9 mouse cellular contexts compared by ENCODE assay signal in the genomic region with DNA sequence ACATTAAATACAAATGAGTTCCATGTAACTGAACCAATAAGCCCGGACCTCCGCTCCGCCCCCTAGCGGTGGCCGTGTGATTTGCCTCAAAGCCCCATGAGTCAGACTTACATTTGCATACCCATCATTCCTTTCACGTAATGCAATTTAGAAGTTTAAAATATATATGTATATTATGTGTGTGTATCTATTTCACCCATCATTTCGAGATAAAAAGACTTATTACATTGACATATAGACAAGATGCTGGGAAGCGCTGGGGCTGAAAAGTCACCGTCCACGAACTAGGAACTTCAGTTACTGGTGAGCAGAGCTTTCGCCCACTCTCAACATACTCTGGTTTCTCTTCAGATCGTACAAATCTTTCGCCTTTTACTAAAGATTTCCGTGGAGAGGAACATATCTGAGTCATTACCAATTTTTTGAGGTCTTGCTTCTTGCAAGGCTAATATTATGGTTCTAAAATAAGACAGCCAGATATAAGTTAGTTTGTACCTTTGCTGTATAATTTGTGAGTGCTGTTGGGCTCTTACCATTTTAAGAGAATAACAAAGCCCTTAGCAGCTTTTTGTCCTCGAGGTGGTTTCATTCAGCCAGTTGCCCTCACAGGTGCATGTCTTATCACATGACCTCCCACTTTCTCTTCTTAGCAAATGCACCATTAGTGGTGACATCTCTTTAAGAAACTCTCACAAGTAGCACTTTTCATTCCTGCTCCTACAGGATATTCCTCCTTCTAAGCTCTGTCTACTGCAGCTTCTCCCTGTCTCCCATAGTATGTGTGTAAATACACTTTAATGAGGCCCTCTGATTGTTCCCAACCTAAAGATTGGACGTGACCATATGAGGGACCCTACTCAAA. TPM values are rescaled to one million over a fixed set of nuclear protein-coding genes. Genes with fewer than 3 reads are reported as not detected.
DNase-seq lines count a peak whose midpoint lies in the region; ATAC-seq and TF ChIP-seq lines count a peak whose summit lies in the region.
"Had no signal": no experiment of that assay in that cellular context is flagged by ENCODE, and none has a peak within 500 bp of the region (broad histone marks: within the 10 kb centered on the region; RNA-seq: fewer than 3 reads in every experiment).

No protein-coding gene starts in this region.

- H3K4me1 ChIP-seq in ES-E14 (ENCODE audit: control insufficient read depth in 2 of 2, insufficient read depth in 2 of 2, low read length in 2 of 2, poor library complexity in 1 of 2) = peaks cover 0 to 6% of the 10 kb centered on the region in 2 experiments; a peak in 1 of 4 replicates
- H3K4me1 ChIP-seq in lung, adult 2 months (ENCODE audit: control insufficient read depth, insufficient read depth, low read length) = no peaks in the 10 kb centered on the region
- no peaks in the 10 kb centered on the region for H3K4me1 ChIP-seq in hindbrain, embryonic 14.5 days (replicated peaks; ENCODE audit: control insufficient read depth, insufficient read depth, low read length)

- TF ChIP-seq POLR2A in lung, adult 2 months (IDR thresholded peaks at IDR 0.05; ENCODE audit: borderline replicate concordance, extremely low read depth, low read depth, low read length) = peak; percentile 22; the same call in 1 of the 2 replicates

- no peaks in the 10 kb centered on the region for H3K27me3 ChIP-seq in hindbrain, embryonic 14.5 days (ENCODE audit: control insufficient read depth, insufficient read depth, low read length)
- H3K27me3 ChIP-seq: hindbrain, embryonic 15.5 days had no signal

- peak; percentile 52 for DNase-seq in layer of hippocampus, adult 11-12 months (ENCODE audit: low spot score)
- no peak for DNase-seq in layer of hippocampus, postnatal 14 days (ENCODE audit: low spot score in 2 of 2)
- DNase-seq in ES-E14 (ENCODE audit: low read depth, low spot score) = peak; percentile 68
- DNase-seq in adrenal gland, postnatal 25 days = peak; percentile 47
- DNase-seq in heart, postnatal 4 days = peak; percentile 61
- DNase-seq in lung, adult 2 months = peak; percentile 49
- peak; percentile 56 to 75 for DNase-seq in spleen, postnatal 14 days (ENCODE audit: low spot score in 2 of 2)
- no peak for DNase-seq in hindbrain, embryonic 14.5 days (ENCODE audit: low spot score)

- in situ Hi-C loops in ES-E14 (cut with MboI; ENCODE audit: low sequenced_read_pairs in 2 of 2, unreplicated experiment in 2 of 2) = loop anchor here in 1 of 2 experiments (25.0 kb wide), 1 partner anchor 342 kb away; no protein-coding TSS in a partner anchor

- H3K27ac ChIP-seq in ES-E14 (ENCODE audit: insufficient read depth, low read depth, low read length, poor library complexity, severe bottlenecking) = no peak overlapping the region
- H3K27ac ChIP-seq in hindbrain, embryonic 14.5 days = no peak overlapping the region
- H3K27ac ChIP-seq: hindbrain, embryonic 15.5 days had no signal

- peak; percentile 70 for TF ChIP-seq CTCF in lung, adult 2 months (IDR thresholded peaks at IDR 0.05; ENCODE audit: insufficient read depth, low read length)

- H3K4me3 ChIP-seq in ES-E14 (ENCODE audit: insufficient read depth in 1 of 2, low read depth in 1 of 2, low read length in 2 of 2, poor library complexity in 1 of 2, severe bottlenecking in 1 of 2) = no peak overlapping the region
- no peak overlapping the region for H3K4me3 ChIP-seq in lung, adult 2 months (replicated peaks; ENCODE audit: extremely low read depth, low read depth, low read length)
- no peak overlapping the region for H3K4me3 ChIP-seq in hindbrain, embryonic 14.5 days (replicated peaks; ENCODE audit: low read length)
- H3K4me3 ChIP-seq: hindbrain, embryonic 15.5 days had no signal

- H3K4me2 ChIP-seq in hindbrain, embryonic 14.5 days (replicated peaks) = no peak overlapping the region
- H3K4me2 ChIP-seq: hindbrain, embryonic 15.5 days had no signal

- WGBS in lung, adult 2 months = 23% methylated on average over 16 of the region's 16 CpGs
- 10% methylated on average over 16 of the region's 16 CpGs for WGBS in hindbrain, embryonic 14.5 days

- H3K9me3 ChIP-seq in ES-E14 (ENCODE audit: control insufficient read depth, insufficient read depth, low read depth, low read length) = no peaks in the 10 kb centered on the region
- H3K9me3 ChIP-seq in hindbrain, embryonic 14.5 days (ENCODE audit: control insufficient read depth, low read length) = no peaks in the 10 kb centered on the region
- H3K9me3 ChIP-seq: hindbrain, embryonic 15.5 days had no signal

- no peak for ATAC-seq in hindbrain, embryonic 14.5 days (ENCODE audit: low FRiP score)

- H3K9ac ChIP-seq in ES-E14 (ENCODE audit: insufficient read depth, low read depth, low read length, poor library complexity, severe bottlenecking) = no peak overlapping the region
- H3K9ac ChIP-seq in hindbrain, embryonic 14.5 days = no peak overlapping the region
- H3K9ac ChIP-seq: hindbrain, embryonic 15.5 days had no signal

- no peaks in the 10 kb centered on the region for H3K36me3 ChIP-seq in ES-E14 (ENCODE audit: control insufficient read depth, insufficient read depth, low read length, poor library complexity, severe bottlenecking)
- H3K36me3 ChIP-seq in hindbrain, embryonic 14.5 days (replicated peaks; ENCODE audit: control insufficient read depth, insufficient read depth) = no peaks in the 10 kb centered on the region
- H3K36me3 ChIP-seq: hindbrain, embryonic 15.5 days had no signal

TF ChIP-seq in ES-E14, 5 proteins besides CTCF, POLR2A, EP300 and RAD21:
- TF ChIP-seq MAFK (IDR thresholded peaks at IDR 0.05; ENCODE audit: insufficient read depth, low read depth, low read length) = no peak
- TF ChIP-seq CHD2 (IDR thresholded peaks at IDR 0.05; ENCODE audit: low read depth, low read length) = 0 out of 2 replicates have a peak, but pooled peaks have one; percentile 25
- TF ChIP-seq ZNF384 (IDR thresholded peaks at IDR 0.05; ENCODE audit: low read depth, low read length) = no peak
- peak; percentile 81 for TF ChIP-seq HCFC1 (IDR thresholded peaks at IDR 0.05; ENCODE audit: borderline replicate concordance, insufficient read depth, low read length)
- no peak for TF ChIP-seq ZC3H11A (IDR thresholded peaks at IDR 0.05; ENCODE audit: borderline replicate concordance, low read depth, low read length)
TF ChIP-seq in ES-E14: peak in this region for 2.

RNA-seq across cellular contexts. Expression of a gene that starts 25.6 kb away (rescaled TPM):
- total RNA-seq in layer of hippocampus, postnatal 14 days (2021) = 1 to 10 TPM; 1.2 to 2.3 TPM
- 2.3 and 2.8 TPM in 2 replicates for total RNA-seq in ES-E14 (2012; rRNA removed)
- 5.7 and 8.3 TPM in 2 replicates for total RNA-seq in adrenal gland, postnatal 25 days (2021)
- 1 to 10 TPM; 3.8 to 5.6 TPM for total RNA-seq in heart, postnatal 4 days (2021)
- 2.5 and 2.7 TPM in 2 replicates for polyA plus RNA-seq in lung, adult 2 months (2012; rRNA removed)
- 3.5 and 3.9 TPM in 2 replicates for polyA plus RNA-seq in hindbrain, embryonic 14.5 days (2014; fragmentation: Nextera tagmentation; extraction: Ambion mirVana)

Comparison
In these comparisons a context has a peak if more than half of its experiments do, and no peak if none do; other contexts are left out.
1. DNase-seq: peak in layer of hippocampus, adult 11-12 months (single experiment), ES-E14 (single experiment), adrenal gland, postnatal 25 days (single experiment), heart, postnatal 4 days (single experiment), lung, adult 2 months (single experiment) and spleen, postnatal 14 days (2 of 2); none in layer of hippocampus, postnatal 14 days (0 of 2) and hindbrain, embryonic 14.5 days (single experiment).